Mouse (Mus musculus): ENCODE data around the gene Ociad1. TPM values are rescaled to one million over a fixed set of nuclear protein-coding genes. Genes with fewer than 3 reads are reported as not detected.

Ociad1 gene
- polyA plus RNA-seq, 1 experiment from 2014 or later = 163 TPM

DNA sequence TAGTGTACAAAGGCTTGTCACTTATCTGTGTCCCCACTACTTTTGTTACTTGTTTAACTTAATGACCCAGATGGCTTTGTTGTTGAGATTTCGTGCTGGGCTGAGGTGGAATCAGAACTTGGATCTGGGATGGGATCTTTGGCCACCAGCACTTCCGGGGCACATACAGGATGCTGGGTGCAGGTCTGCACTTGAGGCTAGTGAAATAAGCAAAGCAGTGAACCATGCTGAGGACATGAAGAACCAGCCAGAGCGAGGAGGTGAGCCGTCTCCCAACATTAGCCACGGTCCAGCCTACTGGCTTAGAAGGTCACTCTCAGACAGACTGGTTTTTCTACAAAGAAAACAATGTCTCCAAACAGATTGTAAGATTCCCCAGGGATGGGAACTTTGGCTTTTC lies 56.9 kb downstream of the Ociad1 start:
- no peaks in the 10 kb centered on the region for H3K36me3 ChIP-seq (replicated peaks)
- 63% methylated on average over 5 of the region's 5 CpGs for WGBS
- 0 out of 2 replicates have a peak, but pooled peaks cover 3% of the 10 kb centered on the region for H3K27me3 ChIP-seq (ENCODE audit: poor library complexity, severe bottlenecking)
- no peaks in the 10 kb centered on the region for H3K9me3 ChIP-seq
- H3K4me1 ChIP-seq = peaks cover 4% of the 10 kb centered on the region; the same call in 1 of the 2 replicates
- no peak overlapping the region for H3K4me3 ChIP-seq
- DNase-seq (ENCODE audit: extremely low spot score, low spot score) = no peak
- no peak overlapping the region for H3K27ac ChIP-seq

DNA sequence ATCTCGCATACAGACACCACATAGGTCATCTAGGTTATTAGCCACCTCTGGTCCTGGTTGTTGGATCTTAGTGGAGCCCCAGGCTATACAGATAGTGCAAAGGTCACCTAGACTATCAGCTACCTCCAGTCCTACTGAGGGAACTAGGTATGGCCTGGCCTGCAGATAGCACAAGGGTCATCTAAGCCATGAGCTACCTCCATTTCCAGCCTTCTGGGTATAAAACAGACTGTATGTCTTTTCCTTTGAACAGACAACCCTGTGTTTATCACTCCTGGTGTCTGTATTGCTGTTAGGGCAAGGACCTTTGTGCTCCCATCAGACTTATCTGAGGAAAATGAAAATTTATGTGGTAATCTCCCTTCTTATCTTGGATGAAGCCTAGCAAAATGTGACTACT lies 59.2 kb downstream of the Ociad1 start:
- H3K4me1 ChIP-seq = peaks cover 5% of the 10 kb centered on the region; the same call in 1 of the 2 replicates
- WGBS = 88% methylated on average over 1 of the region's 1 CpGs

DNA sequence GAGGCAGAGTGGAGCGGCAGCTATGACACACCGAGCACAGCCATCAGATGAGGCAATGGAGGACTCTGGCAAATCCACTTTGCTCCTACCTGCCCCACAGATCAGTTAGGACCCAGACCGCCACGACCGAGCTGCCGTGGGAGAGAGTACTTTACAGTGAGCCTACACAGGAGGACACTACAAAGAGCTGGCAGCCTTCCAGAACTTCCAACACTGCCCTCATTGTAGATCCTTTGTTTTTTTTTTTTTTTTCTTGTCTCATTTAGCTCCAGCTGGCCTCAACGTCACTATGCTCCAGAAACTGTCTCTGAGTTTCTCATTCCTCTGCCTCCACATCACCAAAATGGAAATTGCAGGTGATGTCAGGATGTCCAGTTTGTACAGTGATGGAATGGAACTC lies 60.9 kb downstream of the Ociad1 start:
- Histone ChIP-seq H3K4me1 (peaks cover 5% of the 10 kb centered on the region; the same call in 1 of the 2 replicates), H3K36me3 (replicated peaks) (no peaks in the 10 kb centered on the region), H3K9me3 (no peaks in the 10 kb centered on the region), H3K27me3 (ENCODE audit: poor library complexity, severe bottlenecking) (no peaks in the 10 kb centered on the region), H3K27ac (no peak overlapping the region), H3K4me3 (no peak overlapping the region)
- WGBS = 88% methylated on average over 7 of the region's 7 CpGs
- no peak for DNase-seq (ENCODE audit: extremely low spot score, low spot score)

More for the DNA sequence above, 59.2 kb downstream of the Ociad1 start:
- Histone ChIP-seq H3K4me3 (no peak overlapping the region), H3K27me3 (ENCODE audit: poor library complexity, severe bottlenecking) (0 out of 2 replicates have a peak, but pooled peaks cover 3% of the 10 kb centered on the region), H3K9me3 (no peaks in the 10 kb centered on the region), H3K27ac (no peak overlapping the region), H3K36me3 (replicated peaks) (no peaks in the 10 kb centered on the region)
- DNase-seq (ENCODE audit: extremely low spot score, low spot score) = no peak

DNA sequence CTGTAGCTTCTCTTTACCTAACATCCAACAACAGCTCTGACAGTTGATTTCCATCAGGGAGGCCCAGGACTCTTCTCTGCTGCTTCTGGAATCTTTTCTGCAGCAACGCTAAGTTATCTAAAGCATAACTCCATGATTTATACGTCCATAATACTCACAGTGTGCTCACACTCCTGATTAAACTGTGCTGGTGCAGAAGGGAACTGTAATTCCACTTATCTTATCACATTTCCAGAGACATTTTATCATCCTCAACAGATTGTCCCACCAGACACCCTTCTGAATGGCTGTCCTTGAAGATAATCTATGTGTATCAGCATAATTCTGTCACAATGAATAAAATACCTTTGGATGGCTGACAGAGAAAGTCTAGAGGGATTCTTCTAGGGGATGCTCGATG lies 61.4 kb downstream of the Ociad1 start:
- WGBS = 85% methylated on average over 3 of the region's 3 CpGs
- no peaks in the 10 kb centered on the region for H3K27me3 ChIP-seq (ENCODE audit: poor library complexity, severe bottlenecking)
- H3K9me3 ChIP-seq = no peaks in the 10 kb centered on the region
- no peak overlapping the region for H3K27ac ChIP-seq
- no peaks in the 10 kb centered on the region for H3K36me3 ChIP-seq (replicated peaks)
- peaks cover 5% of the 10 kb centered on the region; the same call in 1 of the 2 replicates for H3K4me1 ChIP-seq
- H3K4me3 ChIP-seq = no peak overlapping the region
- no peak for DNase-seq (ENCODE audit: extremely low spot score, low spot score)

DNA sequence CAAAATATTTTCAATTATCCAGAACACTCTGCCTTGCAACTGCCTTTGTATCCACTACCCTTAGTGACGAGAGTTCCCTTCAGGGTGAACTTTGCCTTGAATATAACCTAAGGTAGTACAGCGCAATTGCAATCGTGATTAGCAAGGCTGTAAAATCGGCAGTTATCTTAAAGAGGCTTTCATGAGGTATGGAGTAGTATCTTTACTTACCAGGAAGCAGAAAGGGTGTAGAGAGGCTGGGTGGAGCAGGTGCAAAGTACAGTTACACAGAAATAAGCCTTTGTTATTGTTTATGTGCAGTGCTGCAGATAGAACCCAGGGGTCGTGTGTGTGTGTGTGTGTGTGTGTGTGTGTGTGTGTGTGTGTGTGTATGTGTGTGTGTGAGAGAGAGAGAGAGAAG lies 62.8 kb downstream of the Ociad1 start:
- Histone ChIP-seq H3K36me3 (replicated peaks) (no peaks in the 10 kb centered on the region), H3K27me3 (ENCODE audit: poor library complexity, severe bottlenecking) (0 out of 2 replicates have a peak, but pooled peaks cover 2% of the 10 kb centered on the region), H3K27ac (no peak overlapping the region), H3K9me3 (no peaks in the 10 kb centered on the region), H3K4me3 (no peak overlapping the region), H3K4me1 (peaks cover 14% of the 10 kb centered on the region)
- 86% methylated on average over 5 of the region's 5 CpGs for WGBS
- no peak for DNase-seq (ENCODE audit: extremely low spot score, low spot score)

DNA sequence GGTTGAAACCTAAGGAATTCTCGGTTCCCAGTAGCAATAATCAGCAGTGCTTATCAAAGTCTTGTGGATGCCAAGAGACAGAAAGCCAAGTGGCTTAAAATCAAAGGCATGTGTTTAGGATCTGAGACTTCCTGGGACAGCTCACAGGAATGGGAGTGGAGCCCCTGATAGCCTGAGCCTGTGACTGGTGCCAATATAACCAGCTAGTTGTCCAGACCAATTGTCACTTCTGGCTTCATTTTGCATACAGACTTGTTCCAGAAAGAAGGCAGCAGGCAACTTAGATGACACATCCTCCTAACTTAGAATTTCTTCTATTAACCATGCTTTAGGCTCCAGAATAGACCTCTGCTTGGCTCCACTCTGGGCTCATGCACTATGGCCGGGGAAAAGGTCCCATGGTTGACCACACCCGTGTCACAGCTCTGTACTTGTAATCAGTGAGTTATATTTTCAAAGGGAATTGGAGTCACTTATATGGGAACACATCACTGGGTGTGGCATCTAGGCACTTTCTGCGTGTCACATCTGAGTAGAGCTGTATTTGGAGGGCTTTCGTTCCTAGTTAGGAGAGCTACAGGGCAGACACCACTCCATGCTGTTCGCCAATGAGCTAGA lies 66.7 kb downstream of the Ociad1 start:
- H3K4me1 ChIP-seq = peaks cover 14% of the 10 kb centered on the region
- H3K4me3 ChIP-seq = no peak overlapping the region
- H3K36me3 ChIP-seq (replicated peaks) = no peaks in the 10 kb centered on the region
- DNase-seq (ENCODE audit: extremely low spot score, low spot score) = no peak
- H3K9me3 ChIP-seq = no peaks in the 10 kb centered on the region
- H3K27me3 ChIP-seq (ENCODE audit: poor library complexity, severe bottlenecking) = 0 out of 2 replicates have a peak, but pooled peaks cover 2% of the 10 kb centered on the region
- H3K27ac ChIP-seq = no peak overlapping the region
- 83% methylated on average over 6 of the region's 6 CpGs for WGBS

DNA sequence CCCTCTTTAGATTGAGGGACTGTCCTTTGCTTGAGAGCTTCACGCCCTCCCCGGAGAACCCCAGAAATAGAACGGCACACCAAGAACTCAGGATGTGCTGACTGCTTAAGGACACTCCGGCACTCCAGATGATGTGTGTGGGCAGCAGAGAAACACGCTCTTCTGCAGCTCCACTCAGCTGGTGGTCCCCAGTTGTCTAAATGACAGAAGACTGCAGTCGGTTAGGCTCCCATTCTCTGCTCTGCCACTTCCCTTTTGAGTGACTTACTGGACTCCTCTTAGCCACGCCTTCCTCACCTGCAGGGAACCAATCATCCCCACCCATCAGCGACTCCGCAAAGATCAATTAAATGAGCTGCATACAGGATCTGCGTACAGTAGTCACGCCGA lies 67.2 kb downstream of the Ociad1 start:
- peaks cover 10% of the 10 kb centered on the region for H3K4me1 ChIP-seq
- no peaks in the 10 kb centered on the region for H3K9me3 ChIP-seq
- H3K27me3 ChIP-seq (ENCODE audit: poor library complexity, severe bottlenecking) = 0 out of 2 replicates have a peak, but pooled peaks cover 2% of the 10 kb centered on the region
- peak overlapping the region; percentile 12; the same call in 1 of the 2 replicates for H3K4me3 ChIP-seq
- DNase-seq (ENCODE audit: extremely low spot score, low spot score) = no peak
- WGBS = 42% methylated on average over 12 of the region's 12 CpGs
- H3K27ac ChIP-seq = no peak overlapping the region
- no peaks in the 10 kb centered on the region for H3K36me3 ChIP-seq (replicated peaks)

DNA sequence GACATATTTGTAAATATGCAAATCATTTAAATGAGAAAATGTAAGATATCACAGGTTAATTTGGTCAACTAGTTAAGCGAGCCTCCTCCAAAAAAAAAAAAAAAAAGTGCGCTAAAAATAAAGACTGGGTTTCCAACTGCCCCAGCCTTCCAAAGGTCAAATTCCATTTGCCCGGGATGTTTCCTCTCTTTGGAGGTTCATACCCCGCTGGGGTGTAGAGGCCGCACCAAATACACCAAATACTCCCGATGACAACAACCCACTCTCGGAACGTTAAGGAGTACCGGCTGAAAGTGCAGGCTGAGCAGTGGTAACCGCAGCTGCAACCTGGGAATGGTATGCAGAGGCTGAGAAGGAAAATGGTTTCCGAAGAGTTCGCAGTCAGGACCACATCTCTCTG lies 67.7 kb downstream of the Ociad1 start:
- no peak overlapping the region for H3K27ac ChIP-seq
- H3K4me1 ChIP-seq = peaks cover 10% of the 10 kb centered on the region
- 0 out of 2 replicates have a peak, but pooled peaks cover 2% of the 10 kb centered on the region for H3K27me3 ChIP-seq (ENCODE audit: poor library complexity, severe bottlenecking)
- no peaks in the 10 kb centered on the region for H3K9me3 ChIP-seq
- H3K4me3 ChIP-seq = peak overlapping the region; percentile 12; the same call in 1 of the 2 replicates
- H3K36me3 ChIP-seq (replicated peaks) = no peaks in the 10 kb centered on the region
- 34% methylated on average over 12 of the region's 12 CpGs for WGBS
- no peak for DNase-seq (ENCODE audit: extremely low spot score, low spot score)

DNA sequence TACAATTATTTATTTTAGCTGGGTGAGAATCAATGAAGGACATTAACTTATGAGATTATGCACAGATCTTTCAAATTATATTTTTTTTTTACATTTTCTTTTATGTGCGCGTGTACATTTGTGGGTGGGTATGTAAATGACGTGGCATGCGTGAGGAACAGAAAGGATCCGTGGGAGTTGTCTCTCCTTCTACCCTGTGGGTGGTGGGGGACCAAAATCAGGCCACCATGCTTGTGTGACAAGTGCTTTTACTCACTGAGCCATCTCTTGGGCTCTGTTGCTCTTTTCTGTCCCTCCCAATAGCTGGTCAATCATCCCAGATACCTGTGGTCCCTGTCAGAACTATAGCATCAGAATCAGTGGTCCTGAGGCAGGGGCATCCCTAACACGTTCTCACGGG lies 69.8 kb downstream of the Ociad1 start:
- Histone ChIP-seq H3K4me1 (peaks cover 10% of the 10 kb centered on the region), H3K4me3 (no peak overlapping the region), H3K27me3 (ENCODE audit: poor library complexity, severe bottlenecking) (0 out of 2 replicates have a peak, but pooled peaks cover 2% of the 10 kb centered on the region), H3K36me3 (replicated peaks) (no peaks in the 10 kb centered on the region), H3K27ac (no peak overlapping the region), H3K9me3 (no peaks in the 10 kb centered on the region)
- no peak for DNase-seq (ENCODE audit: extremely low spot score, low spot score)
- 94% methylated on average over 7 of the region's 7 CpGs for WGBS

DNA sequence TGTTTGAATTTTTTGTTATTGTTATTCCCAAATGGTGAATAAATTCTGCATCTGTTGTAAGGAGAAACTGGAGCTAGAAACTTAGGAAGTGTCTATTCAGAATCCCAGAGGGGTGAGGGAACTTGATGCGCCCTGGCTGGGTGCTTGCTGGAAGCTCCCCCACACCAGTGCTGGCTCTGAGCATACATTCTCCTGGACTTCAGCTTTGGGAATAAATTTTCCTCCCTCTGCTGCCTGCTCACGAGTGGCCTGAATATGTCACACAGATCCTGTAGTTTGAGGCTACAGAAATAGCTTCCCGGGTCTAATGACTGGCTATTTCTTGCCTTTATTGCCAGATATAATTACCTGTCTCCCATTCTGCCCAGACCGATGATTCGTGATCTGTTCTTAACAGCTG lies 70.2 kb downstream of the Ociad1 start:
- Histone ChIP-seq H3K4me1 (peaks cover 10% of the 10 kb centered on the region), H3K9me3 (no peaks in the 10 kb centered on the region), H3K27ac (no peak overlapping the region), H3K4me3 (no peak overlapping the region), H3K36me3 (replicated peaks) (no peaks in the 10 kb centered on the region), H3K27me3 (ENCODE audit: poor library complexity, severe bottlenecking) (0 out of 2 replicates have a peak, but pooled peaks cover 2% of the 10 kb centered on the region)
- WGBS = 92% methylated on average over 5 of the region's 5 CpGs
- no peak for DNase-seq (ENCODE audit: extremely low spot score, low spot score)

Other genes starting within 250 kb of the Ociad1 start
- 22.5 and 28.0 TPM in 2 replicates for gene Fryl, start 36.2 kb upstream of the Ociad1 start, polyA plus RNA-seq (2016; fragmentation: Nextera tagmentation; extraction: Ambion mirVana)
- 8.7 and 9.8 TPM in 2 replicates for gene Ociad2, start 48.2 kb downstream of the Ociad1 start, polyA plus RNA-seq (2016; fragmentation: Nextera tagmentation; extraction: Ambion mirVana)
- gene Cwh43, start 113.3 kb downstream of the Ociad1 start, polyA plus RNA-seq (2016; fragmentation: Nextera tagmentation; extraction: Ambion mirVana) = not detected in 2 replicates
- gene Dcun1d4, start 188.2 kb downstream of the Ociad1 start, polyA plus RNA-seq (2016; fragmentation: Nextera tagmentation; extraction: Ambion mirVana) = 49.6 and 50.8 TPM in 2 replicates

Data from forebrain, embryonic 10.5 days (tissue).